Mouse (Mus musculus) ES-E14 (cell line): ENCODE measurements around the gene Alg14. TPM values are rescaled to one million over a fixed set of nuclear protein-coding genes. Genes with fewer than 3 reads are reported as not detected.

Experiments used
- DNase-seq: peaks from one replicate; pipeline ENCODE4 v3.0.0-alpha.2; 2013; ENCODE audit warnings: low read depth, low spot score
- H3K27ac ChIP-seq: 2 replicates; pipeline ENCODE4 v1.5.1; 2012; ENCODE audit warnings: low read depth, mild to moderate bottlenecking, low read length, moderate library complexity, mixed read lengths; ENCODE audit not compliant: poor library complexity, insufficient read depth, severe bottlenecking
- H3K36me3 ChIP-seq: 2 replicates; pipeline ENCODE4 v1.6.1; 2012; ENCODE audit warnings: mild to moderate bottlenecking, low read length, moderate library complexity, mixed read lengths; ENCODE audit not compliant: control insufficient read depth, poor library complexity, insufficient read depth, severe bottlenecking
- H3K4me1 ChIP-seq, 2 experiments: fragments of 150-350 bp in 1 of 2; sonication (generic) in 1 of 2; 2 replicates each; pipeline ENCODE4 v1.6.1; 2012; ENCODE audit warnings: low read length in 2 of 2, mild to moderate bottlenecking in 1 of 2, mixed read lengths in 1 of 2; ENCODE audit not compliant: control insufficient read depth in 2 of 2, insufficient read depth in 2 of 2, poor library complexity in 1 of 2
- H3K4me3 ChIP-seq, 2 experiments: fragments of 150-350 bp in 1 of 2; sonication (generic) in 1 of 2; 2 replicates each; pipeline ENCODE4 v1.5.1; 2012; ENCODE audit warnings: low read length in 2 of 2, low read depth in 1 of 2, mild to moderate bottlenecking in 1 of 2, mixed read lengths in 1 of 2; ENCODE audit not compliant: insufficient read depth in 1 of 2, poor library complexity in 1 of 2, severe bottlenecking in 1 of 2
- H3K9ac ChIP-seq: 2 replicates; pipeline ENCODE4 v1.6.1; 2012; ENCODE audit warnings: low read depth, mild to moderate bottlenecking, low read length, mixed read lengths; ENCODE audit not compliant: poor library complexity, insufficient read depth, severe bottlenecking
- H3K9me3 ChIP-seq: fragments of 150-350 bp; sonication (generic); 2 replicates; pipeline ENCODE4 v1.6.1; 2012; ENCODE audit warnings: low read depth, mild to moderate bottlenecking, low read length; ENCODE audit not compliant: control insufficient read depth, insufficient read depth
- CHD2 ChIP-seq: IDR thresholded peaks from 2 replicates; pipeline ENCODE4 v1.6.1; 2014; ENCODE audit warnings: mild to moderate bottlenecking, low read depth, low read length, inconsistent platforms
- HCFC1 ChIP-seq: IDR thresholded peaks from 2 replicates; pipeline ENCODE4 v1.6.1; 2012; ENCODE audit warnings: low read length, inconsistent platforms, borderline replicate concordance; ENCODE audit not compliant: insufficient read depth
- MAFK ChIP-seq: IDR thresholded peaks from 2 replicates; pipeline ENCODE4 v1.6.1; 2014; ENCODE audit warnings: mild to moderate bottlenecking, low read depth, low read length, inconsistent platforms; ENCODE audit not compliant: insufficient read depth
- ZC3H11A ChIP-seq: IDR thresholded peaks from 2 replicates; pipeline ENCODE4 v1.6.1; 2012; ENCODE audit warnings: low read depth, mild to moderate bottlenecking, inconsistent platforms, low read length, borderline replicate concordance
- ZNF384 ChIP-seq: IDR thresholded peaks from 2 replicates; pipeline ENCODE4 v1.6.1; 2012; ENCODE audit warnings: low read depth, low read length, inconsistent platforms
- in situ Hi-C, 2 experiments: fragments of 600-800 bp; cut with MboI; formaldehyde crosslinking; loops; one replicate each; pipeline ENCODE4 v1.15.1; 2025; ENCODE audit warnings: low sequenced_read_pairs in 2 of 2, inconsistent platforms in 1 of 2; ENCODE audit not compliant: unreplicated experiment in 2 of 2
- total RNA-seq: library from RNA; depleted of rRNA; stranded (reverse); fragments of 300-350 nt; gene quantifications from 2 replicates; pipeline ENCODE4 v1.2.3, GENCODE M21; 2012

The Alg14 gene
- total RNA-seq, 1 experiment: 18.4 TPM

DNA sequence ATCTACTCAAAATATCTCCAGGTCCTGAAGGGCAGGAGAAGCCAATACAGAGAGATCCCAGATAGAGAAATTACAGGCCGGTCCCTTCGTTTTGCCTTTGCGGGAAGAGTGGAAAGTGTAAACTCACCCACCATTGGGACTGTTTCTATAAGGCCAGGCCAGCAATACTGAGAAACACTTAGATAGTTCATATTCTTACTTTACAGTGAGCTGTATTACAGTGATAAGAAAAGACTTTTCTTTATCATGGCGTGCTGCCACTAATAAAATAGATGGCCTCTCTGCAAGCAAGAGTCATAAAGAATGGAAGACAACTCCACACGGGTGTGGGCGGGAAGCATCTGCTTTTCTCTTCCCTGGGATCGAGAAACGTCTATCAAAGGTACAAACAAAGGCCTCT lies 97.8 kb downstream of the Alg14 start:
- no peak for DNase-seq
- Histone ChIP-seq H3K27ac (no peak overlapping the region), H3K9ac (no peak overlapping the region), H3K36me3 (no peaks in the 10 kb centered on the region), H3K9me3 (no peaks in the 10 kb centered on the region), H3K4me3 (no peak overlapping the region), H3K4me1 (peaks cover 11 to 13% of the 10 kb centered on the region in 2 experiments; a peak in 3 of 4 replicates)
- TF ChIP-seq ZNF384 (no peak), CHD2 (no peak), ZC3H11A (no peak), HCFC1 (no peak), MAFK (no peak)
- in situ Hi-C loops: no loop called here

DNA sequence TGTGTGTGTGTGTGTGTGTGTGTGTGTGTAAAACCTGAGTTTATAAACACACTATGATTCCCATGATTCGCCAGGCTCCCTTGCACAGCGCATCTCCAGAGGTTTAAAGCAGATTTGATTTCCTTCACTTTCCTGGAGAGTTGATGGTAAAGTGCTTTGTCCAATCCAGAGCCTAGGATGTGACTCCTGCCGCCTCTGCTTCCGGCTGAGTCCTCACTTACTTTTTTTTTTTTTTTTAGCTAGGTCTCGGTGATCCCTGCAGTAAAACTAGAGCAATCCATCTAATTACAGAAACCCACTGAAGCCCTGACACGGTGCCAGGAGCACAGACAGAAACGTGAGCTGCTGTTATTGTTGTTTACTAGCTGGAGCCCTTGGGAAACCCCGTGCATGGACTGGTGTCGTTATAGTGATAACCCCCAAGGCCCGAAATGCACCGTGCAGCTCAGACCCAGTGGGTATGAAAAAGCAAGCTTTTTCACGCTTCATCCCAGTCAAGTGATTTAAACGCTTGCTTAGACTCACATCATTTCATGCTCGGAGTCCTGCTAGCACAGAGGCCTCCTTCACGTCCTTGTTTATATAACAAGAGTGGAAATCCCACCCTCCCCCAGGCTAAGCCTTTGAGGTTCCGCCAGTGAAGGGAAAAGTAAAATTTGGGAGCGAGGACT lies 98.4 kb downstream of the Alg14 start:
- H3K4me3 ChIP-seq: peak overlapping the region in 1 of 2 experiments; percentile 11; a peak in 1 of 4 replicates
- H3K9ac ChIP-seq: no peak overlapping the region

DNA sequence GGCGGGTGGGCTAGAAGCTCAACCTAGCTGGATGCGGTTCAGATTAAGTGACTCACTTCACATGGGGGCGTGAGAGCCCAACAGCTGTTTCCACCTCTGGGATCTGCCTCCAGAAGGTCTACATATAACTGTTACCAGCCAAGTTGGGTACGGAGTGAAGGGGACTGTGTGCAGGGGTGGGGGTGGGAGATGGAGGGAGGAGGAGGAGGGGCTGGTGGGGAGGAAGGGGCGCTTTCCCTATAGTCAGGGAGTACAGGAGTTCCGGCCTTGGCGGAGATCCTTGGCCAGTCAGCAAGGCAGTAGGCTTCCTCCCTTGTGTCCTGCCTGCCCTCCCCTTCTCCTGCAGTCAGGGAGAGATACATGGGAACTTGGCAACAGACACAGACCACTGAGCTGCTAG lies 99.2 kb downstream of the Alg14 start:
- Histone ChIP-seq H3K36me3 (no peaks in the 10 kb centered on the region), H3K9me3 (no peaks in the 10 kb centered on the region), H3K27ac (no peak overlapping the region), H3K4me1 (peaks cover 11 to 13% of the 10 kb centered on the region in 2 experiments; a peak in 3 of 4 replicates), H3K4me3 (0 out of 4 replicates have a peak overlapping the region, but pooled peaks of 1 of the 2 experiments have one; percentile 11), H3K9ac (no peak overlapping the region)
- no peak for TF ChIP-seq MAFK
- no peak for TF ChIP-seq ZNF384
- TF ChIP-seq ZC3H11A: no peak
- TF ChIP-seq CHD2: no peak
- no peak for TF ChIP-seq HCFC1
- in situ Hi-C loops: no loop called here
- no peak for DNase-seq

More for the DNA sequence above, 98.4 kb downstream of the Alg14 start:
- no peak for DNase-seq
- no peak overlapping the region for H3K27ac ChIP-seq
- H3K36me3 ChIP-seq: no peaks in the 10 kb centered on the region
- H3K4me1 ChIP-seq: peaks cover 11 to 13% of the 10 kb centered on the region in 2 experiments; a peak in 3 of 4 replicates
- in situ Hi-C loops: no loop called here
- no peaks in the 10 kb centered on the region for H3K9me3 ChIP-seq
- TF ChIP-seq ZNF384 (peak; percentile 70; the same call in 1 of the 2 replicates), ZC3H11A (no peak), HCFC1 (no peak), MAFK (no peak), CHD2 (no peak)

DNA sequence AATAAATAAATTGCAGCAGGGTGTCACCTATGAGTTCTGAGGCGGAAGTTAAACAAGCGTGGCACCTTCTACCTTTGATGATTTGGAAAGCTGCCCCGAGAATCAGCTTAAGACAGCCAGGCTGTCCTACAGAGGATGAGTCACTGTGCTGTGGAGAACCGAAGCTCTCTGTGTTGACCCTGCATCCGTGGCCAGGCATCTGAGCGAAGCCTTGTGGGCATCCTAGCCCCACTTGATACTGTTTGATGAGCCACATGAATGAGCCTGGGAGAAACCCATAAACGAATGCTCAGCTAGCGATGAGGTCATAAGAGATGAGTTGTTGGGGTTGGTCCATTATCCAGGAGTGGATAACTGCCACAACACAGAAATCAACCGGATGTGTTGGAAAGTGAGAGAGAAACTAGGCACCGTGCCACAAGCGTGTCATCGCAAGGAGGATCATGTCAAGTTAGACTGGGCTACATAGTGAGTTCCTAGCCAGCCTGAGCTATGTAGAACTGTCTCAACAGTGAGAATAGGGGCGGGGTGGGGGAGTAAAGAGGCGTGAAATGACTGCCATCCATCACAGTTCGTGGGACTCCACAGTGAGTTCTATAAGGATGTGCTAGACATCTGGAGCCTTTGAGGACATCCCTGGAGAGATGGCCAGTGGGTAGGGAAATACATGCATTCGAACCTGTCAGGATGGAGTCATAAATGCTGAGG lies 104.2 kb downstream of the Alg14 start:
- H3K9ac ChIP-seq: no peak overlapping the region
- H3K4me3 ChIP-seq: no peak overlapping the region
- H3K9me3 ChIP-seq: no peaks in the 10 kb centered on the region
- no peak overlapping the region for H3K27ac ChIP-seq
- no peak for TF ChIP-seq ZC3H11A
- no peak for TF ChIP-seq HCFC1
- no peak for TF ChIP-seq MAFK
- TF ChIP-seq ZNF384: no peak
- TF ChIP-seq CHD2: no peak
- H3K4me1 ChIP-seq: peaks cover 0 to 2% of the 10 kb centered on the region in 2 experiments; a peak in 2 of 4 replicates
- no peak for DNase-seq
- in situ Hi-C loops: no loop called here
- H3K36me3 ChIP-seq: no peaks in the 10 kb centered on the region
